Mouse (Mus musculus) neural tube, embryonic 14.5 days (tissue): ENCODE results near the gene Map7. TPM values are rescaled to one million over a fixed set of nuclear protein-coding genes. Genes with fewer than 3 reads are reported as not detected.

Experiments
- ATAC-seq: fragments of 200-750 bp; cut with Nextera tagmentation; 2 replicates; pipeline ENCODE4 v1.8.0; 2017; ENCODE audit warnings: low read depth, mild to moderate bottlenecking, moderate TSS enrichment, moderate library complexity
- H3K27ac ChIP-seq: fragments of 300-500 bp; sonication (generic); 2 replicates; pipeline ENCODE4 v1.5.1; 2014; ENCODE audit warnings: low read depth, mild to moderate bottlenecking, control low read depth, low read length, moderate library complexity, mixed read lengths
- H3K27me3 ChIP-seq: fragments of 300-500 bp; sonication (generic); 2 replicates; pipeline ENCODE4 v1.6.1; 2014; ENCODE audit warnings: low read length; ENCODE audit not compliant: control insufficient read depth, insufficient read depth
- H3K36me3 ChIP-seq: fragments of 300-500 bp; sonication (generic); 2 replicates; pipeline ENCODE4 v1.6.1; 2014; ENCODE audit warnings: low read length, mixed read lengths; ENCODE audit not compliant: control insufficient read depth, insufficient read depth
- H3K4me1 ChIP-seq: fragments of 300-500 bp; sonication (generic); 2 replicates; pipeline ENCODE4 v1.6.1; 2014; ENCODE audit warnings: low read length; ENCODE audit not compliant: control insufficient read depth, insufficient read depth
- H3K4me2 ChIP-seq: fragments of 300-500 bp; sonication (generic); 2 replicates; pipeline ENCODE4 v1.6.1; 2014; ENCODE audit warnings: mild to moderate bottlenecking, low read depth, low read length, control low read depth
- H3K4me3 ChIP-seq: fragments of 300-500 bp; sonication (generic); 2 replicates; pipeline ENCODE4 v1.5.1; 2014; ENCODE audit warnings: low read depth, low read length, control low read depth, mixed read lengths
- H3K9ac ChIP-seq: fragments of 300-500 bp; sonication (generic); replicated peaks from 2 replicates; pipeline ENCODE4 v1.6.1; 2014; ENCODE audit warnings: low read depth, mild to moderate bottlenecking, control low read depth, low read length, mixed read lengths
- H3K9me3 ChIP-seq: fragments of 300-500 bp; sonication (generic); 2 replicates; pipeline ENCODE4 v1.6.1; 2016; ENCODE audit warnings: low read length; ENCODE audit not compliant: control insufficient read depth
- WGBS: fragments of 180-500 bp; shearing (Covaris S2); extraction: QIAGEN DNeasy Blood & Tissue Kit; methylation state at CpG from one replicate; pipeline ENCODE4 v1.1.7; 2014; 5-methylcytosine and 5-hydroxymethylcytosine counted together
- polyA plus RNA-seq: library from polyadenylated mRNA; unstranded; fragments of >200 nt; fragmentation: Nextera tagmentation; extraction: Ambion mirVana; gene quantifications from 2 replicates; pipeline ENCODE4 v1.2.1, GENCODE M21; 2014

Gene Map7
- polyA plus RNA-seq, 1 experiment from 2014 or later: 7.4 TPM

DNA sequence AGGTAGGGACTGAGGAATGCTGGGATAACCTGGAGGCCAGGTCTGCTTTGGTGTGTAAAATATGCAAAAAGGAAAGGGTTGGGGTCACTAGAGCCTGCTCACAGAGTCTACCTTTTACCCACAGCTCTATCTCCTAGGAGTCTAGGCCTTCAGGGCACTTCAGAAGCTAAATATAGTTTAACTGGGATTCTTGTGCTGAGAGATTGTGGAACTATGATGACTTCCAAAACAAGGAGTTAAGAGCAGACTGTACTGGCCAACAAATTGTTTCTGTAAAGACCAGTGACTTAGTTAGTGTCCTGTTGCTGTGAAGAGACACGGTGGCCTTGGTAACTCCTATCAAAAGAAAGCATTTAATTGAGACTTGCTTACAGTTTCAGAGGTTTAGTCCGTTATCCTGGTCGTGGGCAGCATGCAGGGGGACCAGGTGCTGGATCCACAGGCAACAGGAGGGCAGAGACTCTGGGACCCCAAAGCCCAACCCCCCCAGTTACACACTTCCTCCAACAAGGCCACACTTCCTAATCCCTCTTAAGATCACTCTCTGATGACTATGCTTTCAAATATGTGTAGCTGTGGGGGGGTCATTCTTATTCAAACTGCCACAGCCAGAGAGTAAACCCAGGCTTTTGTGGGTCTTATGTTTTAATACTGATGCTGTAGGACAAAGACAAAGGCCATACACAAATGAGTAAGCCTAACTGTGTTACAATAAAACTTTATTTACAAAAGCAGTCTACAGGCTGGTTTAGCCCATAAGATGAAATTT, 150.1 kb downstream of the Map7 start:
- H3K4me1 ChIP-seq: no peaks in the 10 kb centered on the region
- 51% methylated on average over 3 of the region's 3 CpGs for WGBS
- H3K36me3 ChIP-seq: no peaks in the 10 kb centered on the region
- H3K9ac ChIP-seq: no peak overlapping the region
- no peak for ATAC-seq
- H3K27me3 ChIP-seq: no peaks in the 10 kb centered on the region
- no peak overlapping the region for H3K27ac ChIP-seq
- no peaks in the 10 kb centered on the region for H3K9me3 ChIP-seq
- no peak overlapping the region for H3K4me3 ChIP-seq
- H3K4me2 ChIP-seq: no peak overlapping the region

DNA sequence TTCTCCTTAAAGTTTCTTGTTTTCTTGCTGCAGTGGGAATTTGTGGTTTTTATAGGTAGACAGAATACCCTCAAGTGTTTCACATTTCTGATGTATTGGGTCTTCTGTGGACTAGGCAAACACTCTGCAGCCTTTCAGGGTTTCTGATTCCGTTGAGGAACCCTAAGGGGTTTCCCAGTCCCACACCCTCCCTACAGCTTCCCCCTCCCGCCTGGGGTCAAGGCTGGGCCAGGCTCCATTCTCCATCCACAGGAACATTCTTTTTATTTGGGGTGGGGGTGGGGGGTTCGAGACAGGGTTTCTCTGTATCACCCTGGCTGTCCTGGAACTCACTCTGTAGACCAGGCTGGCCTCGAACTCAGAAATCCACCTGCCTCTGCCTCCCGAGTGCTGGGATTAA, 150.8 kb downstream of the Map7 start:
- Histone ChIP-seq H3K4me2 (no peak overlapping the region), H3K9me3 (no peaks in the 10 kb centered on the region), H3K9ac (no peak overlapping the region), H3K4me1 (no peaks in the 10 kb centered on the region), H3K36me3 (no peaks in the 10 kb centered on the region), H3K4me3 (no peak overlapping the region), H3K27ac (no peak overlapping the region), H3K27me3 (no peaks in the 10 kb centered on the region)
- 67% methylated on average over 5 of the region's 5 CpGs for WGBS
- no peak for ATAC-seq

DNA sequence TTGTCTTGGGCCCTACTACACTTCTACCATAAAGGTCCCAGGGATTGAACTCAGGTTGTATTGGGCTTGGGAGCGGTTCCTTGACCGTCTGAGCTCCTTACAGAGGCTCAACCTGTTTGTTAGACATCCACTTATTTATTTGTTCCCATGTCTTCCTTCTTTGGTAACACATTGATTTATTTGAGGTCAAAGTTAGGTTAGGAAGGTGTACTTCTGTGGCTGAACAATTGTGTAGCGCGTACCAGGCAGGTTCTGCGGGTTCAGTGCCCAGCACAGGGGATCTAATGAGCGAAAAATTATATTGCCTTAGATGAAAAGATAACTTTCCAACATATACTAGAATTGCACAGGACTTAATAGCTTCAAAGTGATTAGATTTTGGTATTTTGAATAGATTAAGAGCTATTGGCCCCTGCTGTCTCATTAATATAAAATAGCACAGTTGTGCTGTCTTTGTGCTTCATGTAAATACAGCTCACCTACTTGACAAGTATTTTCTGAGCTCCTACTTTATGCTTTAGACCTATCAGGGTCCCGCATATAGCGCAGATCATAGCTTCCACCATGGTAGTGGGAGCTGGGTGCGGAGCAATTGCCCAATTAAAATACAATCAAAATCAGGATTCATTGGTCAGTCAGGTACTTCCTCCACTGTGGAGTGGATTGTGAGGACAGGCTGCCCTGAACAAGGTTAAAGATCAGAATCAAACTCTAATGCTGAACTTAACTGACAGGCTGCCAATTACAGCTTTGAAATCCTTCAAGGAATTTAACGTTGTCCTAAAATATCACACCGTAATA, 162.9 kb downstream of the Map7 start:
- Histone ChIP-seq H3K27me3 (no peaks in the 10 kb centered on the region), H3K36me3 (no peaks in the 10 kb centered on the region), H3K4me2 (peak overlapping the region; percentile 67), H3K4me1 (peaks cover 8% of the 10 kb centered on the region), H3K4me3 (peak overlapping the region; percentile 82), H3K9ac (peak overlapping the region; percentile 94), H3K9me3 (no peaks in the 10 kb centered on the region), H3K27ac (peak overlapping the region; percentile 100)
- WGBS: 18% methylated on average over 11 of the region's 11 CpGs
- ATAC-seq: no peak

DNA sequence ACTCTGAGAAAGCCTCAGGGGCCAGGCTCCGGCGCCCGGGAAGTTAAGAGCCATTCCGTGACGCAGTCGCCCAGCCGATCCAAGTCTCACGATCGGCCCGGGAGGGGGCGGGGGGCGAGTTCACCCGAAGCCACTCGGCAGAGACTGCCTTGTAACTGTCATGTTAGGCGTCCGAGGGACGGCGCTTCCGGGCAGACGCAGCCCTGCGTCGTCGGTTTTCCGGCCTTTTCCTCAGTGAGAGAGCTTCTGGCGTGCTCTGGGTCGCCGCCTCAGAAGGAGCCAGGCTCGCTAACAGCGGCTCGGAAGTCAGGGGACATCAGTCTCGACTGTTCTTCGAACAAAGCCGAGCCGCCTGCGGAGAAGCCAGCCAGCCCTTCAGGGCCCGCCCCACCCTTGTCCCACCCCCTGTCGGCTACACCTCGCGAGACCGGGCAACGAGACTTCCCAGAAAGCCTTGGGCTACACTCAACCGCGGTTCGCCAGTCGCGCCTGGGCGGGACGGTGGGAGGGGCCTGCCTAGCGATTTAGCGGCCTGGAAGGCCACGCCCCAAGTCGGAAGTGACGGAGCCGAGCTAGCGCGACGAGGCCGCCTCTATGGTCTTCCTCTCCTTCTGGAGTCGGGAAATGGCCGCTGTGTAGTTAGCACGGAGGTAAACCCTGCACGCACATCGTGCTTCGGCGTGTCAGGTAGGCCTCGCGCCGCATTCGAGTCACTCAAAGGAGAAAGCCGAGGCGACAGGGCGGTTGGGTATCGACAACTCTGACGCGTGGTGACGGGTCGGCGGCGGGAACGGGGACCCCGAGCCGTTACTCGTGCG, 163.9 kb downstream of the Map7 start, which contains the start of gene Bclaf1:
Bclaf1 (plus strand) TSS at position 552 of the 818 bp plus-strand sequence.
- peak within 1 kb of the TSS; percentile 82 for H3K4me3 ChIP-seq
- no peaks in the 10 kb centered on the region for H3K36me3 ChIP-seq
- no peaks in the 10 kb centered on the region for H3K27me3 ChIP-seq
- ATAC-seq: peak; percentile 99
- peak within 1 kb of the TSS; percentile 67 for H3K4me2 ChIP-seq
- under 1% methylated on average over 84 of the region's 84 CpGs for WGBS
- peak within 1 kb of the TSS; percentile 100 for H3K27ac ChIP-seq
- no peaks in the 10 kb centered on the region for H3K9me3 ChIP-seq
- H3K9ac ChIP-seq: peak within 1 kb of the TSS; percentile 94
- peaks cover 8% of the 10 kb centered on the region for H3K4me1 ChIP-seq

DNA sequence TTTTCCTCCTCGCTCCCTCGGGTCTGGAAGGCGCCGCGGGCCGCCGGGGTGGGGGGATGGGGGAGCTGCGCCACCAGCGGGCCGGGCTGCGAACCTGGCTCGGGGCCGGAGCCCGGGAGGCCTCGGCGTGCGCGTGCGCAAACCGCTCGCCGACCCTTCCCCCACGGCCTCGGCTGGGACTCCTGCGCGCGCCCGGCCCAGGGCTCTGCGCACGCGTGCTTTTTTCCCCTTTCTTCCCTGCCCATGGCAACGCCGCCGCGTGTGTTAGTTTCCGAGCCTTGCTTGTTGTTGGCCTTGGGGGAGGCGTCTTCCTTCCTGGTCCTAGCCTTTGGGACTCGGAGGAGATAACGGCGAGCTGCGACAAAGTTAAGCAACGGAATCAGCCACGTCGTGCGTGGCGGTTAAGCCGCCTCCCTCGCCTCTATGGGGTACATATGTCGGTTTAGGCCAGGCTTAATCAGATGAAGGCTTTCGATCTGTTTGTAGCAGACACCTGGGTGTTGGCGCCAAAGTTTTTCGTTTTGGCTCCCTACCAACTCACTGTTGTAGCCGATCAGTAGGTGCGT, 164.5 kb downstream of the Map7 start:
- Histone ChIP-seq H3K9ac (peak overlapping the region; percentile 94), H3K27ac (peak overlapping the region; percentile 100), H3K4me3 (peak overlapping the region; percentile 82), H3K9me3 (no peaks in the 10 kb centered on the region), H3K4me2 (peak overlapping the region; percentile 67), H3K36me3 (no peaks in the 10 kb centered on the region), H3K27me3 (no peaks in the 10 kb centered on the region), H3K4me1 (peaks cover 8% of the 10 kb centered on the region)
- ATAC-seq: peak; percentile 83
- WGBS: under 1% methylated on average over 31 of the region's 54 CpGs

DNA sequence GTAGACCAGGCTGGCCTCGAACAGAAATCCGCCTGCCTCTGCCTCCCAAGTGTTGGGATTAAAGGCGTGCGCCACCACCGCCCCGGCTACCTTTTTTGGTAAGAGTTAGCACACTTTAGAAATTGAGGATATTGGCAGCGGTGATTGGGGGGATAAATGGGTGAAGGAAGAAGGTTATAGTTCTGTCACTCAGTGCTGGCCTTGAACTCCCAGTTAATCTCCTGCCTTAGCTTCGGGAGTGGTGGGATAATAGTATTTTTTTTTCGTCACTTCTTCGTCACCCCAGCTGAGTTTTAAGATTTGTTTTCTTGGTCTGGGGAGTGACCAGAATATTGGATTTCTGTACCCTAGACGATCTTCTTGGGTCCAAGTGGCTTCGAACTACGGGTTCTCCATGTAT, 165.2 kb downstream of the Map7 start:
- Histone ChIP-seq H3K9ac (peak overlapping the region; percentile 94; the same call in 1 of the 2 replicates), H3K4me2 (peak overlapping the region; percentile 67), H3K27ac (no peak overlapping the region), H3K9me3 (no peaks in the 10 kb centered on the region), H3K36me3 (no peaks in the 10 kb centered on the region), H3K4me1 (peaks cover 8% of the 10 kb centered on the region), H3K27me3 (no peaks in the 10 kb centered on the region), H3K4me3 (peak overlapping the region; percentile 82)
- ATAC-seq: no peak
- 50% methylated on average over 13 of the region's 13 CpGs for WGBS

DNA sequence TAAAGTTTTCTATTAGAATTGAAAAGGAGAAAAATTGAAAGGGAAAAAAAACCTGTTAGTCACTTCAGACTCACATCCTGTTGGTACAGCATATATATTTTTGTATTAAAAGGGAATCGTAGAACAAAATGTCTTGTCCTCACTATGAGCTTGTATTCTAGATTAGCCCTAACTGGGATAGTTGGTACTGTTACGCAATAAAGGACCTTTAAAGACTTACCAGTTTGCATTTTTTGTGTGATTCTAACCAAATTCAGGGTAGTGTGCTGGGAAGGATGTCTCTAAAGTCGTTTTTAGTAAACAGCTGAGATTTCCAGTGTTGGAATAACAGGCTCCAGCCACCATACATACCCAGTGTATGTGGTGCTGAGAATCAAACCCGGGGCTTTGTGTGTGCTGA, 165.7 kb downstream of the Map7 start:
- WGBS: 94% methylated on average over 4 of the region's 4 CpGs
- no peaks in the 10 kb centered on the region for H3K36me3 ChIP-seq
- 0 out of 2 replicates have a peak overlapping the region, but pooled peaks have one; percentile 1 for H3K4me3 ChIP-seq
- no peak overlapping the region for H3K27ac ChIP-seq
- peak overlapping the region; percentile 67; the same call in 1 of the 2 replicates for H3K4me2 ChIP-seq
- H3K4me1 ChIP-seq: peaks cover 8% of the 10 kb centered on the region
- no peaks in the 10 kb centered on the region for H3K9me3 ChIP-seq
- ATAC-seq: no peak
- no peaks in the 10 kb centered on the region for H3K27me3 ChIP-seq
- no peak overlapping the region for H3K9ac ChIP-seq

DNA sequence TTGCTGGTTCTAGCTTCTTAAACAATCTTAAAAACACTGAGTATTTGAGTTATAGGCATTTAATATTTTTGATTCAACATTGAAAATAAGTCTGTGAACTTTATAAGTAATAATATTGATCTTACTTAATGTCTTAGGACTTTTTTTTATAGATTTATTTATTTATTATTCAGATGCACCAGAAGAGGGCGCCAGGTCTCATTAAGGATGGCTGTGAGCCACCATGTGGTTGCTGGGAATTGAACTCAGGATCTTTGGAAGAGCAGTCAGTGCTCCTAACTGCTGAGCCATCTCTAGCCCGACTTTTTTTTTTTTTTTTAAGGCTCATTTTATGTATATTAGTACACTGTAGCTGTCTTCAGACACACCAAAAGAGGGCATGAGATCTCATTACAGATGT, 166.5 kb downstream of the Map7 start:
- ATAC-seq: no peak
- H3K9ac ChIP-seq: no peak overlapping the region
- H3K4me2 ChIP-seq: no peak overlapping the region
- H3K27me3 ChIP-seq: no peaks in the 10 kb centered on the region
- H3K36me3 ChIP-seq: no peaks in the 10 kb centered on the region
- no peak overlapping the region for H3K4me3 ChIP-seq
- 57% methylated on average over 2 of the region's 2 CpGs for WGBS
- no peaks in the 10 kb centered on the region for H3K9me3 ChIP-seq
- peaks cover 8% of the 10 kb centered on the region for H3K4me1 ChIP-seq
- H3K27ac ChIP-seq: no peak overlapping the region
